Mouse (Mus musculus): ENCODE measurements around the gene Adora1. TPM values are rescaled to one million over a fixed set of nuclear protein-coding genes. Genes with fewer than 3 reads are reported as not detected.
A peak's percentile ranks its signal among the peaks of the same experiment; 100 is the strongest.
"Not testable (repeated sequence)": the region's sequence is repeated elsewhere in the genome, so short reads cannot be mapped to it uniquely, and the experiment has no call there.

Gene Adora1
- total RNA-seq, 2 experiments from 2014 or later, result 0.20 to 0.31 TPM

DNA sequence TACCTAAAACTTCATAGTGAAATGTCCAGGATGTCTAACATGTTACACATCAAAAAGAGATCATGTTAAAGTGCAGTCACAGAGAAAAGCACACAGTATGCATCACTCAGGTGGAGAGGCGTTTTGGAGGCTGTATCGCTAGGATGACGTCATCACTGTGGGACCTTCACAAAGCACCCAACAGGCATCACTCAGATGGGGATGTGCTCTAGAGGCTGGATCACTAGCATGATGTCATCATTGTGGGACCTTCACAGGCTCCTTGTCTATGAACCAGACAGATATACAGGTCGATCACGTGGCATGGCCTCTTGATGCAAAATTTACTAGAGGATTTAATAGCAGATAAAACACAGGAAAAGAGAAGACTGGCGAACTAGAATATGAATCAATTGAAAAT is 29.1 kb upstream of the Adora1 start:
- DNase-seq, result no peak
- no peak overlapping the region for H3K4me3 ChIP-seq
- no peak overlapping the region for H3K27ac ChIP-seq
- intact Hi-C loops (cut with DNase I), result no loop called here
- TF ChIP-seq CTCF (IDR thresholded peaks at IDR 0.05), result no peak

DNA sequence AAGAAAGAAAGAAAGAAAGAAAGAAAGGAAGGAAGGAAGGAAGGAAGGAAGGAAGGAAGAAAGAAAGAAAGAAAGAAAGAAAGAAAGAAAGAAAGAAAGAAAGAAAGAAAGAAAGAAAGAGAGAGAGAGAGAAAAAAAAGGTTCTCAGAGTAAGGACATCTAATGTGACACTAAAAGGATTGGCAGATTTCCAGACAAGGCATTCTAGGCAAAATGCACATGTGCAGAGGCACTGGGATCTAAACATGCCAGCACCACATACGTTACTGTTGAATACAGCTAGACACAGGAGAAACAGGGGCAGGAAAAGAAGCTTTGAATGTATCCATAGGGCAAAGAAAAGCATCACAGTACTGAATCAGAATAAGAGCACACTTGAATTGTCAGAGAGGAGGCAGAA is 14.4 kb upstream of the Adora1 start:
- intact Hi-C loops (cut with DNase I); DNase-seq; H3K27ac ChIP-seq; H3K4me3 ChIP-seq: not testable (repeated sequence)

DNA sequence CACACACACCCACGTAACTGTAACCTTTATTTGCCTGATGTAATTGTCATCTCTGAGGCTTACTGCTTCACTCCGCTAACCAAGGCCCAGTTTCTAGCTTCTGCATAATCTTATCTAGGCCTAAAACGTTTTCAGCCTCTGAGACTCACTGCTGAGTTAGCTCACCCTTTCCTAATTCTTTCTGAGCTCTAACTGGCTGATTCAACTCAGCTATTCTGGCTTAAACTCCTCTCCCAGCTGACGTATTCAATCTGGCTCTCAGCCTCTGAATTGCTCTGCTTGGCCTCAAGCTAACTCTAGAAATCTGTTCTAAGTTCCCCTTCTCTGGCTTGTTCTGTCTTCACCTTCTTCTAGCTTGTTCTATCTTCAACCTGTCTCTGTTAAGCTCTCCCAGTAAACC is 11.4 kb upstream of the Adora1 start:
- Histone ChIP-seq H3K4me3 (no peak overlapping the region), H3K27ac (peak overlapping the region; percentile 51)
- TF ChIP-seq CTCF (IDR thresholded peaks at IDR 0.05), result no peak
- peak; percentile 41 for DNase-seq
- intact Hi-C loops (cut with DNase I), result no loop called here

DNA sequence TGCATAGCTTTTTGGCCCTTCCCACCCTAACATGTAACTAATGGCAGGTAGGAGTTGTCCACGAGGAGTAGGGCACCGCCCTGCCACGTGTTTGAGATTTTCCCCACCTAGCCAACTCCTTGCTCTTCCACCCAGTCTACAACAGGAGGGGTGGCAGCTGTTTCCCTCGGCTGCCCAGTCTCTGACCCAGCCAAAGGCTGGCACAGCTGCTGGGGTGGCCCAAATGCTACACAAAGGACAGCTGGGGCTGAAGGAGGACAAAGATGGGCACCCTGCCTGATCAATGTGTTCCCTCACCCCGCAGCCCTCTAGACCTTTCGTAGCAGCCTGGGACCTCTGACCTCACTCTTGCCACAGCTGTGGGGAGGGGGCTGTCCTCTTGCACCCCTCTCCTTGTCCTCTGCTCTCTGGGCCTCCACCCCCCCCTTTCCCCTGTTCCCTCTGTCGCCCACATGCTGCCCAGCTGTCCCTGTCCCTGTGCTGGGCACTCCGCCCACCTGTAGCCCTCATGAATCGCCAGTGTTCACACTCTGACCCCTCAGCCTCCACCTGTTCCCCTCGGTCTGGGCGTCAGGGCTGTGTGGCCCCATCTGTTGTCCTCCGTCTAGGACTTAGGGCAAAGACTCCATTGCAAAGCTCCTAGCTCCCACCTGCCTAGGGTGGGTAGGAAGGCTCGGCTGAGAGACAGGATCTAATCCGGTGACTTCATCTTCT is 9.9 kb upstream of the Adora1 start:
- TF ChIP-seq CTCF (IDR thresholded peaks at IDR 0.05), result no peak
- no peak overlapping the region for H3K27ac ChIP-seq
- no peak overlapping the region for H3K4me3 ChIP-seq
- DNase-seq, result peak; percentile 39
- intact Hi-C loops (cut with DNase I), result loop anchor here (2.0 kb wide), 1 partner anchor 48 kb away; no protein-coding TSS in a partner anchor

DNA sequence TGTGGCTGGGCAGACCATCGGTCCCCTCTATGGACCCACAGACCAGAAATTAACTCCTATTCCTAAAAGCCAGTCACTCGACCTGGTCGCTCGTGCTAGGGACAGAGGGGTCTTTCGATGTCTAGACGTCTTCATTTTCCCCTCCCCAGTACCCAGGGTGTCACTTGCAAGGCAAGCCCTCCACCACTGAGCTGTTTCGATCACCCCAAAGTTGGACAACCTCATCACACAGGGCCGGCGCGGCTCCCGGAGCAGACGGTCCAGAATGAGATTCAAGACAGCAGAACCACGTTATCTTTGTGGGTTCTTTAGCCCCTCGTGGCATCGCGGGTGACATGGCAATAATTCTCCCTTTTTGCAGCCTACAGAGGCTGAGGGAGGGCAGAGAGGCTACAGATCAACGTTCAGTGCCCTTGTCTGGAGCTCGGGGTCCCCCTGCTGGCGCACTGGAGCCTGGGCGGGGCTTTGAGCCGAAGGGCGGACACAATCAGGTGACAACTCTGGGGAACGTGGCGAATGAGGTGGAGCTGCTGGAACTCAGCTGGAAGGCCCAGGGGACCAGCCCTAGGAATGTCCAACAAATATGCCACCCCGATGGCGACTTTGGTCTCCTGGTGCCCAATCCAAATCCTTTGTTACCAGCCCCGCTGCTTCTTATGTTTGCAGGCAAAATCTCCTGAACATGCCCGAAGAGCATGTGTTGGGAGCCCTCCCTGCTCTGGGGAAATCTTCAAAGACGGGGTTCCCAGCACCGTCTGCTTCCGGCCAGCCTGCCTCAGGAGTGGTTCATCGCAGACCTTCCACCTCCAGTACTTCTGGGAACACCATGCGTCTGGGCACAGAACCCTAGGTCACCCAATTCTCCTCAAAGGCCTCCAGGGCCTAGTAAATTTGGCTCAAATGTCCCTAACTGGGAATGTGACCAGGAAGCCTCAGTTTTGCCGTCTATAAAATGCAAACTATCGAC is 9.0 kb upstream of the Adora1 start:
- Histone ChIP-seq H3K27ac (peak overlapping the region; percentile 46; the same call in 1 of the 2 replicates), H3K4me3 (peak overlapping the region; percentile 33)
- peak; percentile 93 for DNase-seq
- TF ChIP-seq CTCF (IDR thresholded peaks at IDR 0.05), result peak; percentile 93
- intact Hi-C loops (cut with DNase I), result loop anchor here (1.0 to 5.0 kb wide), 3 partner anchors 47 to 93 kb away; no protein-coding TSS in a partner anchor

DNA sequence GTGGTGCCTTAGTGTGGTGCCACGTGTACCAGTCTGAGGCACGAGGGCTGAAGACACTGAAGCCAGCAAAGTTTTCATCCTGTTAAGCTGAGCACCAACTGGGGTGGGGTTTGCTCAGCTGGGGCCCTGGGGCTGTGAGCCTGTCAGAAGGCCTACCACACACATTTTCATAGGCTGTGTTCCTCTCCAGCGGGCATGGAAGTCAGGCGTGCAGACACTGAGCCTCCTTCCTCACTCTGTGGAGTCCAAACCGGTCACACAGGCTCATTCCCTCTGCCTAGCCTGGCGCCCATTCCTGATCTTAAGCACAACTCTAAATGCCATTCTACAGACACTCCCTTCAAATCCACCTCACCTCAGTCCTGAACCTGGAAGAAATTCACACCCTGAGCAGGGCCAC is 8.3 kb upstream of the Adora1 start:
- intact Hi-C loops (cut with DNase I), result loop anchor here (5.0 kb wide), 1 partner anchor 79 kb away; no protein-coding TSS in a partner anchor
- DNase-seq, result no peak
- no peak overlapping the region for H3K27ac ChIP-seq
- TF ChIP-seq CTCF (IDR thresholded peaks at IDR 0.05), result no peak
- no peak overlapping the region for H3K4me3 ChIP-seq

DNA sequence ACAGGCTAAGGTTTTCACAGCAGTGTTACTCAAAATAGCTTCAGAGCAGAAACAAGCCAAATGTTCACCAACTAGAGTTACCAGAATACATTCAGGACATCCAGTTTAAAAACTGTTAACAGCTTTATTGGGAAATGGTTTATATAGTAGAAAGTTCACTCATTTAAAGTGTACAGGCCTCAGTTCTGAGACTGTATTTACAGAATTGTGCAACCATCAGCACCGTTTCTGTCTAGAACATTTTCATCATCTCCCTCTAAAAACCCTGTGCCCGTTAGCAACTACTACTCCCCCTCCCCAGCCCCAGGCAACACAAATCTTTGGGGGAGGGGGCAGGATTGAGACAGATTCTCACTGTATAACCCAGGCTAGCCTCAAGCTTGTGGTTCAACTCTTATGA is 7.1 kb upstream of the Adora1 start:
- no peak for TF ChIP-seq CTCF (IDR thresholded peaks at IDR 0.05)
- intact Hi-C loops (cut with DNase I), result loop anchor here (5.0 kb wide), 1 partner anchor 80 kb away; no protein-coding TSS in a partner anchor
- no peak for DNase-seq
- H3K4me3 ChIP-seq, result no peak overlapping the region
- H3K27ac ChIP-seq, result no peak overlapping the region

DNA sequence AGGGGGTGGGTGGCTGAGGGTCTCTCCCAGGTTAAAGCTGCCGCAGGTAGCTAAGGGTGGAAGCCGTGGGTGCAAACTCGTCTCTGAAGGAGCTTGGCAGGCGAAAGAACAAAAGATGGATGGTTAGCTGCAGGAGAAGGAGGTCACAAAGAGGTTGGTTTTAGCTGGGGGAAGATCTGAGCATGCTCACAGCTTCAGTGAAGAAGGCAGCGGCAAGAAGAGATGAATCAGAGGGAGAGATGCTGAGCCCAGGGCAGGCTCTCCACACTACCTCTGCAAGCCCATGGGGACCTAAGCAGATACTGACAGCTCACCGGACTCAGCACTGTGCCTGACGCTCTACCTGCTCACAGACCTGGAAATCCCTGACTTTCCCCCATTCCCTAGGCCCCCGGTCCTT is 6.1 kb upstream of the Adora1 start:
- H3K27ac ChIP-seq, result no peak overlapping the region
- no peak overlapping the region for H3K4me3 ChIP-seq
- TF ChIP-seq CTCF (IDR thresholded peaks at IDR 0.05), result no peak
- DNase-seq, result no peak
- intact Hi-C loops (cut with DNase I), result loop anchor here (5.0 kb wide), 1 partner anchor 81 kb away; no protein-coding TSS in a partner anchor

DNA sequence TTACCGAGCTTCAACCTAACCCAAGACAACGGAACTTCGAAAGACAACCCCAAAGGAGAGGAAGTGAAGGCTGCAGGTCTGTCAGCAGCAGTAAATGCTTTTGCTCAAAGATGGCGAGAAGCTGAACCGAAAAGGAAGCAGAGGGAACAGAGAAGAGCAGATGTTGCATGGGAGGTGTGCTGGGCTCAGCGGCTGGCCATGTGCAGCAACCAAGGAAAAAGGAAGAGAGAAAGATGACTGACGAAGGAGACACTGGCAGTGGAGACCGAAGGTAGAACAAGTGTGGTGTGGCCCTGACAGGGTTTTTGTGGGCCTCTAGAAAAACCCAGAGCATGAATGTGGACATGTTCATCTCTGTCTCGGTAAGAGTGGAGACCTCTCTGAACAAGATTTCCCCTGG is 5.5 kb upstream of the Adora1 start:
- DNase-seq, result no peak
- TF ChIP-seq CTCF (IDR thresholded peaks at IDR 0.05), result no peak
- Histone ChIP-seq H3K27ac (no peak overlapping the region), H3K4me3 (no peak overlapping the region)
- intact Hi-C loops (cut with DNase I), result loop anchor here (5.0 kb wide), 1 partner anchor 82 kb away; no protein-coding TSS in a partner anchor

DNA sequence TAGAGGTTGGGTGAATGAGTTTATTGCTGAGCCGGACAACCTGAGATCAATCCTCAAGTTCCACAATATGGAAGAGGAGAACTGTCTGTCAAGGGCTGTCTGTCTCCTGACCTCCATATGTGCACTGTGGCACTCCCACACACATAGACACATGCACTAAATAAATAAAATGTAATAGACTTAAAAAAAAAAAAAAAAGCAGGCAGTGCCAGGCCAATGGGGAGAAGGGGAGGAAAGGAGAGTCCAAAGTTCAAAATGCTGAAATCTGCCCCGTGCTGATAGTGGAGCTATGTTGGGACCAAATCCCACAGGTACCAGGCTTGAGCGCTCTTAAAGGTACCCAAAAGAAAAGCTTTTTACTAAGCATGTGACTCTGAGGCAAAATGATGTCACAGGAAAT is 2.2 kb upstream of the Adora1 start:
- Histone ChIP-seq H3K27ac (no peak overlapping the region), H3K4me3 (no peak overlapping the region)
- no peak for TF ChIP-seq CTCF (IDR thresholded peaks at IDR 0.05)
- DNase-seq, result no peak
- intact Hi-C loops (cut with DNase I), result no loop called here

DNA sequence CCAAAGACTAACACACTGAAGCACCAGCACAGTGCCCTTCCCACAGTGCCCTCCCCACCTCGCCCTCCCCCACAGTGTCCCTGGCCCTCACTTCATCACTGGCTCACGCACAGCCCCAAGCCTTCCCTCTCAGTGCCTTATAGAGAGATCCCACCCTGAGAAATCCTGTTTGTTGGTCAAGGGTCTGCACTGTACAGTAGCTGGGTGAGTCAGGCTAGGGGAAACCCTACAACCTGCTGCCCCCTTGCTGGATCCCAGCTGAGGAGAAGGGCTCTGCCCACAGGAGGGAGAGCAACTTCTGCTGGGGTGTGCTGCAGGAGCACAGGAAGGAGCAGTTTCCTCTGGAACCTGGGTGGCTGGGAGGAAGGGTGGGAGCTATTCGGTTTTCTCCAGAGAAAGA is 911 bp upstream of the Adora1 start:
- no peak for DNase-seq
- no peak overlapping the region for H3K27ac ChIP-seq
- H3K4me3 ChIP-seq, result no peak overlapping the region
- TF ChIP-seq CTCF (IDR thresholded peaks at IDR 0.05), result no peak
- intact Hi-C loops (cut with DNase I), result no loop called here

DNA sequence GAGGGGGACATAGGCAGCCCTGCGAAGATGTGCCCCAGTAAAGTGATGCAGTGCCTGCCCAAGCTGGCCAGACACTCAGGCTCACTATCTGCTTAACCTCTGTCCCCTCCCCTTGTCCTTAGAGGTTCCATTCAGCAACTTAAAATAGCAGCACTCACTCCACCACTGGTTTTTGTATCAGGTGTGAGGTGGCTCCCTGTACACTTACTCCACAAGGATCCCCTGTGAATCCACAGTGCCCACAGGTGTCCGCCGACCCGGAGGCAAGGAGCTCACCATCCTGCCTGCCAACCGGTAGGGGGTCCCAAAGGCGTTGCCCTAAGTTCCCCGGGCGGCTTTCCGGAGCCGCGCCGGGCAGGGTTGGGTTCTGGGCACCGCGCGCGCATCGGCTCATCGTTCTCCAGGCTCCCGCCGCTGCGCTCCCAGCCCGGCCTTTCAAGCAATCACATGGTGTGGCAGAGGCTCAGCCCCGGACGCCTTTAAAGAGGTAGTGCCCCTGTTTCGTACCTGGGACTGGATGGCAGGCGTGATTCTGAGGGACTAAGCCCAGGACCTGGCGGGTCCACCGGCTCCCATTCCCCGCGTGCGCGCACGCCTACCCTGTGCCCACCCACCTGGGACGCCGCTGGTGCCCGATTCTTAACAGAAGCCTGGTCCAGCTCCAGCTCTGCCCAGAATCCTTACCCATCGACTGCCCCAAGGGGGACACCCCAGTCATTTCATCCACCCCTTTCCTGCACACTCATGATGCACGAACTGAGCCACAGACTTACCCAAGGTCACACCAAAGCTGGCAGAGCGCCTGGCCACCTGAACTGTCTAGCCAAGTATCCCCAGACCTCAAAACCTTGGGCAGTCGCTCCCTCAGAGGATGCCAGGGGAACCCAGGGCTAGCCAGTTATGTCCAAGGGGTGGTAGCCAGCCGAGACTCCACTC is 508 bp downstream of the Adora1 start:
- H3K27ac ChIP-seq, result peak overlapping the region; percentile 46; the same call in 1 of the 2 replicates
- intact Hi-C loops (cut with DNase I), result no loop called here
- peak overlapping the region; percentile 72 for H3K4me3 ChIP-seq
- no peak for TF ChIP-seq CTCF (IDR thresholded peaks at IDR 0.05)
- DNase-seq, result peak; percentile 72
